Mouse (Mus musculus) splenic B cell, adult 2 months (primary cell): Measurements from ENCODE around the gene Zfp637.
"Not testable (repeated sequence)": the region's sequence is repeated elsewhere in the genome, so short reads cannot be mapped to it uniquely, and the experiment has no call there.

Experiments used
- DNase-seq: peaks from one replicate; pipeline ENCODE4 v3.0.0-alpha.2; 2011; ENCODE audit warnings: low read depth, low spot score
- H3K27me3 ChIP-seq: 2 replicates; pipeline ENCODE4 v1.6.1; 2012; ENCODE audit warnings: mild to moderate bottlenecking, low read length, moderate library complexity, mixed read lengths; ENCODE audit not compliant: control insufficient read depth, poor library complexity, insufficient read depth, severe bottlenecking
- H3K36me3 ChIP-seq: 2 replicates; pipeline ENCODE4 v1.6.1; 2012; ENCODE audit warnings: mild to moderate bottlenecking, low read length, moderate library complexity, mixed read lengths; ENCODE audit not compliant: control insufficient read depth, poor library complexity, insufficient read depth, severe bottlenecking

Zfp637 gene

DNA sequence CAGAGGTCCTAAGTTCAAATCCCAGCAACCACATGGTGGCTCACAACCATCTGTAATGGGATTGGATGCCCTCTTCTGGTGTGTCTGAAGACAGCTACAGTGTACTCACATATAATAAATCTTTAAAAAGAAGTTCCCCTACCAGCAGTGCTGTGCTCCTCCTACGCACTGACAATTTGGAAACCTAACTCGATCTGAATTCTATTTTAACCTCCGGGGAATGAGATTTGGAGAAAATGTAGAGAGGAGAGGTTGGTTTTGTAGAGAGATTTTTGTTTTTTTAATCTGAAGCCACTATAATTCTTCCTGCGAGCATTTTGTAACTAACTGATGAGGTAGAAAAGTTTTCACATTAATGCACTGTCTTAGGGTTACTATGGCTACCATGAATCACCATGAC, 5.7 kb downstream of the Zfp637 start:
- DNase-seq, H3K27me3 ChIP-seq, H3K36me3 ChIP-seq: not testable (repeated sequence)

DNA sequence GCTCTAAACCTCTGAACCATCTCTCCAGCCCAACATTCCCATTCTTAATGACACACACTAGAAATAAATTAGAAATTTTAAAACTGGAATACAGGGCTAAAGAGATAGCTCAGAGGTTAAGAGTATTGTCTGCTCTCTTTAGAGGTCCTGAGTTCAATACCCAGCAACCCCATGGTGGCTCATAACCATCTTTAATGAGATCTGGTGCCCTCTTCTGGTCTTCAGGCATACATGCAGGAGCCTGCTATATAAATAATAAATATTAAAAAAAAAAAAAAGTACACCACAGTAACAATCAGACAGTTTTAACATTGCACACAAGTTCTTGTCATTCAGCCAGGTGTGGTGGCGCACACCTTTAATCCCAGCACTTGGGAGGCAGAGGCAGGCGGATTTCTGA, 6.8 kb downstream of the Zfp637 start:
- peak; percentile 43 for DNase-seq
- peaks cover 6% of the 10 kb centered on the region for H3K36me3 ChIP-seq

DNA sequence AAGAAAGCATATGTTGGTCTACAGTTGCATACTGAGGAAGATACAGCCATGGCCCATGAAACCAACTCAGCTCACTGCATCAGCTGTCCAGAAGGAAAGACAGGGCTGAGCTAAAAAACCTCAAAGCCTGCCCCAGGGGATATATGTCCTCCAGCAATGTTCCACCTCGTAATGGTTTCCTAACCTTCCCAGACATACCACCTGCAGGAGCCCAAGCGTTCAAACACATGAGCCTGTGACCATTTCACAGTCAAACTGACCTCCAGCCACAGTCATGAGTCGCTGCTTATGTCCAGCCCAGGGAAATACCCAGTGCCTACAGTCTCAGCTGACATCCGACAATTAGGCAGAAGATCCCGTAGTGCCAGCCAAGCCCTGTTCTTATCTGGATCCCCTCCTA, 7.6 kb downstream of the Zfp637 start:
- no peaks in the 10 kb centered on the region for H3K27me3 ChIP-seq
- no peak for DNase-seq
- peaks cover 6% of the 10 kb centered on the region for H3K36me3 ChIP-seq

More for the DNA sequence above, 6.8 kb downstream of the Zfp637 start:
- H3K27me3 ChIP-seq: no peaks in the 10 kb centered on the region

DNA sequence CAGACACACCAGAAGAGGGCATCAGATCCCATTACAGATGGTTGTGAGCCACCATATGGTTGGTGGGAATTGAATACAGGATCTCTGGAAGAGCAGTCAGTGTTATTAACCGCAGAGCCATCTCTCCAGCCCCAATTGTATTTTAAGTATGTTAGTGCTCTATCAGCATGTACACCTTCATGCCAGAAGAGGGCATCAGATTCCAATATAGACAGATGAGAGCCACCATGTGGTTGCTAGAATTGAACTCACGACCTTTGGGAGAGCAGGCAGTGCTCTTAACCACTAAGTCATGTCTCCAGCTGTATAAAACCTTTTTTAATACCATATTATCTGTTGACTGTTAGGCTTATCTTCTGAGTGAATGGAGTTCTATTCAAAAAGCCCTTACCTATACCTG, 10.8 kb downstream of the Zfp637 start:
- Histone ChIP-seq H3K36me3 (0 out of 2 replicates have a peak, but pooled peaks cover 2% of the 10 kb centered on the region), H3K27me3 (no peaks in the 10 kb centered on the region)
- DNase-seq: peak; percentile 74

DNA sequence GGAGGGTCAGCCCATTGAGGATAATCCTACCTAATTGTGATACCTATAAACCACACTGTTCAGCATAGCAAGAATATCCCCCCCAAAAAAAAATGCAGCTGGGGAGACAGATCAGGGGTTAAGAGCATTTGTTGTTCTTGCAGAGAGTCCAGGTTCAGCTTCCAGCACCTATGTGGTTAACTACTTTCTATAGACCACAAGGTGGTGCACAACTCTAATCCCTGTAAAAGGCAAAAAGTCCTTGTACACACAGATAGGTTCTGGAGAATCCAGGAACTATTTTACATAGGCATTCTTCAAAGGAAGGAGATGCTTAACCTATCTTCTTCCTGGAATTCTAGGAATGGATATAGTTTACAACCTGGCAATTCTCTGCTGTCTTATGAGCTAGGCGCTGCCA, 17.0 kb downstream of the Zfp637 start:
- H3K27me3 ChIP-seq: no peaks in the 10 kb centered on the region
- no peaks in the 10 kb centered on the region for H3K36me3 ChIP-seq
- DNase-seq: no peak

DNA sequence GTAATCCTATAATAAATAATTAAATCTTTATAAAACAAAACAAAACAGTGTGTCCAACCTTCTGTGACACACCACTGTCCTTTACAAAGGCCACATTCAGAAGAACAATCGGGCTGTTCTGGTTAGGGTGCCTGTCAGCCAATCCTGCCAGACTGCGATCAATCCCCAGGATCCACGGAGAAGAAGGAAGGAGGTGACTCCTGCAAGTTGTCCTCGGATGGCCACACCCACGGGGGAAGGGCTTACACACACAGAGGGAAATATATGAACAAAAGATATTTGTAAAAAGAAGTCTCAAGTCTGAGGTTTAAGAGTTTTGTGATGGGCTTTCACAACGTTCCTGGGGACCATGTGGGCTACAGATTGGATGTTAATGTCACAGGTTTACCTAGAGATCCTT, 20.9 kb downstream of the Zfp637 start, which contains the start of gene Zfp239:
Gene Zfp239 (plus strand): TSS at position 253 of the 400 bp plus-strand sequence.
- DNase-seq: no peak
- H3K27me3 ChIP-seq: no peaks in the 10 kb centered on the region
- no peaks in the 10 kb centered on the region for H3K36me3 ChIP-seq

DNA sequence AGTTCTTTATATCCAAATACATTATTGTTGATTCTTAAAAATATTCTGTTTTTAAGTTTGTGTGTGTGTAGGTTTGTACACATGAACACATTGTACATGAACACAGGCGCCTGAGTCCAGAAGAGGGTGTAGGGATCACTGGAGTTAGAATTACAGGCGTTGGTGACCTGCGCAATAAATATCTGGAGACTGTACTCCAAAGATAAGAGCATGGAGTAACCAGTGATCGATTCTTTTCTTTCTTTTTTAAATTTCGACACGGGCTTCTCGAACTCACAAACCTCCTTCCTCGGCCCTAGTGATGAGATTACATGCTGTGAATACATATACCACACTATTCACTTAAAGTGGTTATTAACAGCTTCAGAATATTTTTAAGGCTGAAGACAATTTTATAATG, 21.5 kb downstream of the Zfp637 start:
- no peak for DNase-seq
- Histone ChIP-seq H3K36me3 (no peaks in the 10 kb centered on the region), H3K27me3 (no peaks in the 10 kb centered on the region)

DNA sequence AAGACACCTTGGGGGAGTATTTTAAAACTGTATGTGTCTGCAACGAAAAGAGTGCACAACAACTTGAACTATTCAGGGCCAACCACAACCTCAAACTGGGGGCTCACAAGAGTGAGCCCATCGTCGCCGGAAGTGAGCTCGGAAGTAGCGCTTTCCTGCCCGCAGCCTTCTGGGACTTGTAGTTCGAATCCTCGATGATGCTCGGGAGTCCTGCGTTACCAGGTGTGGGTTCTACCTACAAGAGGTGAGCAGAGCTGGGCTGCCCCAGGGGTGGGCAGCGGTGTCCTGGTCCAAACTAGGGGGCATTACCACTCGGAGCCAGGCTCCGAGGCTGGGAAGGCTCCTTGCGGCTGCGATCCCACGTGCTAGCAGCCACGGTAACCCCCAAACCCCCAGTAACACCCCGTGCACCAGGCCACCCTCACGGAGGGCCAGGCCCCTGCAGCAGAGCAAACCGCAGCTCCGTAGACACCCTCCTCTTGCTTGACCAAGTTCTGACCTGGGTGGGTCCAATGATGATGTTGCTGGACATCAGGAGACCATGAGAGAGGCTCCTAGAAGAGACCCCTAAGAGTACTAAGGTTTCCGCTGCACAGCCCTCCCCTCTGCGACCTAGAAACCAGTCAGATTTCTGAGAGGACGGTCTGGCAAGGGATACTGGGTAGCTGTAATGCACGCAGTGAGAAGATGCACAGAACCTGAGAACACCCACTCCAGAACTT, 22.1 kb downstream of the Zfp637 start:
- Histone ChIP-seq H3K27me3 (no peaks in the 10 kb centered on the region), H3K36me3 (no peaks in the 10 kb centered on the region)
- peak; percentile 74 for DNase-seq

DNA sequence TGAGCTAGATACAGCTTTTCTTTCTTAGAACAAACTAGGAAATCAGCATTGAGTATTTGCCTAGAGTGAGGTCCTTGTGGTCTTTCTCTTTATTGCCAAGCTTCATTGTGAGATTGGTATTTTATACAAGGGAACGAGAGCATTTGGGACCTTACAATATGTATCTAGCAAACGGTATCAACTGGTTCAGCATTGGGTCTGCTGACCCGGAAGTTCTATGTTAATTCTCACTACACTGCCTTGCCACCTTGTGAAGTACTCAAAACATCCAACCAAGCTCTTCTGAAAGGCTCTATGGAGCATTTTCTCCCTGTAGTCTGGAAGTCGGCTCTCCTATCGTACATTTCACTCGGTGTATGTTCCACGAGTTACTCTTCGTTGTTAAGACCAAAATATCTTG, 22.8 kb downstream of the Zfp637 start:
- Histone ChIP-seq H3K27me3 (no peaks in the 10 kb centered on the region), H3K36me3 (no peaks in the 10 kb centered on the region)
- DNase-seq: no peak

DNA sequence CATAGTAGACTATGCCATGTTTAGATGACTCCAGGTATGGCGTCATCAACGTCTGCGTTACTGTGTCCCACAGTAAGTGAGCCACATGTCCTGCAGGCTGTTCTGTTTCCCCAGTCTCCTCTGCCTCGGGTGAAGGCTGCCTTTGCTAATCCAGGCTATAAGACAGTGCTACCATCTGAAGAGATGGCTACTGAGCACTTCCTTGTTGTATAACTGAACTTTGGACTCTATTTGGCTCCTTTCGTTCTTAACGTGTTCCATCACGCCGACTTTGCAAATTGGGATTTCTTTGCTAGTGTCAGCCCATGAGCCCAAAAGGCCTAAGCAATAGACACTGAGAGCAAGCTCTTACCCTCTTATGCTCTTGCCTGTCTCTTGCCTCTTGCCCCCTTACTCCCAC, 27.2 kb downstream of the Zfp637 start:
- Histone ChIP-seq H3K36me3 (no peaks in the 10 kb centered on the region), H3K27me3 (no peaks in the 10 kb centered on the region)

DNA sequence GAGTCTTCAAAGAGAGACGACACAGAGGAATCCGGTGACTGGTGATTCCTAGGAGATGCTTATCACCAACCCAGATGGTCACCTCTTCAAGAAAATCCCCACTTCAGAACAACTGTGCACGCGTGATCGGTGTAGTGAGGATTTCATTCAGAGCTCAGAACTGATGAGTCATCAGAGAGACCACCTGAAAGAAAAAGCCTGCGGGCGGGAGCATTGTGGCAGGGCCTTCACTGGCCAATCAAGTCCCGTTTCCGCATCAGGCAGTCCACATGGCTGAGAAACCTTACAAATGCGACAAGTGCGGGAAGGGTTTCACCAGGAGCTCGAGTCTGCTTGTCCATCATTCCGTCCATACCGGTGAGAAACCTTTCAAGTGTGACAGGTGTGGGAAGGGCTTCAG, 30.1 kb downstream of the Zfp637 start:
- no peak for DNase-seq
- no peaks in the 10 kb centered on the region for H3K27me3 ChIP-seq
- no peaks in the 10 kb centered on the region for H3K36me3 ChIP-seq

More for the DNA sequence above, 27.2 kb downstream of the Zfp637 start:
- no peak for DNase-seq

DNA sequence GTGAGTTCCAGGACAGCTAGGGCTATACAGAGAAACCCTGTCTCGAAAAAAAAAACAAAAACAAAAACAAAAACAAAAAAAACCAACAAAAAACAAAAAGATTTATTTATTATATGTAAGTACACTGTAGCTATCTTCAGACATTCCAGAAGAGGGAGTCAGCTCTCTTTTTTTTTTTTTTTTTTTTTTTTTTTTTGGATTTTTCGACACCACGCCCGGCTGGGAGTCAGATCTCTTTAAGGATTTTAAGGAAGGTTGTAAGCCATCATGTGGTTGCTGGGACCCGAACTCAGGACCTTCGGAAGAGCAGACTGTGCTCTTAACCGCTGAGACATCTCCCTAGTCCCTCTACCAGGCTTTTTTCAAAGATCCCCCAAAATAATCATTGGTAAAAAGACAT, 32.5 kb downstream of the Zfp637 start:
- H3K27me3 ChIP-seq, DNase-seq, H3K36me3 ChIP-seq: not testable (repeated sequence)

DNA sequence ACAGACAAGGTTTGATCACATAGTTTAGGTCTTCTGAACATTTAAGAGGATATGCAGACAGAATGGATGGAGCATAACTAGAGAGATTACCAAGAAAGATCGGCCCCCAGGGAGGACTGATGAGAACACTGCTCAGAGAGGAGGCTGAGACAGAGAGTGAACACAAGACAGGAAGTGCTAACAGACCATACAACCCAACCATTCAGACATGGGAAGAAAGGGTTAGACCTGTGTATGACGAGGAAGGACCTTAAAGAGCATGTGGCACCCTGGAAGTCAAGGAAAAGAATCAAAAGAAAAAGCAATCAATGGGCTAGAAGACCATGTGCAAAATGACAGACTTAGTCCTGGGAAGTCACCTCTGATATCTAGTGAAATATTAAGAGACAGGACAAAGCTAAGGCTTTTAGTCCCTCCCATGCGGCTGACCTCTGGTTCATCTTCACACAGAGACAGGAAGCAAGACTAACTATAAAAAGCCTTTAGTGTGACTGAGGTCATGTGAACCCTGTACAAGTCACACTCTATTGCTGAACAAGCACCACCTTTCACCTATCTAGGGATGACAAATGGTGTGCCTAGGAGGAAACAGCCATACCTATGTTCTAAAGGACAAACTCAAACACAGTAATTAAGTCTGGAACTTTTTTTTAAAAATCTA, 33.8 kb downstream of the Zfp637 start:
- Histone ChIP-seq H3K36me3 (no peaks in the 10 kb centered on the region), H3K27me3 (no peaks in the 10 kb centered on the region)
- DNase-seq: peak; percentile 89

DNA sequence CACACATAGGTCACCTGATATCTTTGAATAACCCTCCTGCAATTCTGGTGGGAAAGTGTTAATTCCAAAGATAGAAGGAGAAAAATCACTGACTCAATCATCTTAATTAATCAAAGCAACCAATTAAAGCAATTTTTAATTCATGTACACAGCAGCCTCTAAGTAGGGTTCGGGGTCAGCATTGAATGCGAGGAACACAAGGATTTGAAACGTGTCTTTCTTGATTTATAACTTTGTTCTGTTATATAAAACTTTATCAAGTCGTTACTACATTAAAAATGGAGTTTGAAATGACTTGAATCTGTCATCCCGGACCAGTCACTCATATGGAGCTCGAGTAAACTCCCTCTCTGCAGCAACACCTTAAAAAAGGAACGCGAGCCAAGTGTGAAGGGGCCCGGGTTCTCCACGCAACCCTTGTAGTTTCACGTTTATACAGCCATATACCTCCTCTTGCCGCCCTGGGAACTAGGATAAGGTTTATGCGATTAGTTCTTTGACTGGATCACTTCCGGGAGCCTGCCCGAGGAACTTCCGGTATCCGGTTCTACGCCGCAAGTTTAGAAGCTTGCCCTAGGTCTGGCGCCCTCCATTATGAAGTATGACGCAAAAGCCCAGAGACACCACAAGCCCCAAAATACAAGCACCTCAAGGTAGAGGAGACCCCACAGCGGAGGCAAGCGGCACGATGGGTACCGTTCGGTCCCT, 37.9 kb downstream of the Zfp637 start:
- Histone ChIP-seq H3K27me3 (no peaks in the 10 kb centered on the region), H3K36me3 (no peaks in the 10 kb centered on the region)
- DNase-seq: peak; percentile 94
